Mouse (Mus musculus): ENCODE measurements at regions not wholly inside any gene's neighbourhood (a gene's known extent, or its start where the extent isn't known, plus 50 kb on each side); places are given as distances from the start of the nearest gene placed in this dataset.

DNA sequence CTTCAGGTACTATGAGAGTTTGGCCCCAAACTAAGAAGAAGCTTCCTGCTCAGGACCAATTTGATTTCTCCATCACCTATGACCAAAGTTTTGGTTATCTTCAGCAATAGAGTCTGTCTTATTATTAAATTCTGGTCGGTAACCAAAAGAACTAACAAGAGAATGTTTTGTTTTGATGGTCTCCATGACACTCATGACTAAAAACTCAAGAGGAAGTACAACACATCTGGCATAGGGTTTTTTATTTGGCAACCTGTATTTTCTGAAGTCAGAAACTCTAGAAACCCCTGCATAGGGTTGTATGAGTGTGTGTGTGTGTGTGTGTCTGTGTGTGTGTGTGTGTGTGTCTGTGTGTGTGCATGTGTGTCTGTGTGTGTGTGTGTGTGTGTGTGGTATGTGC, 310.5 kb downstream of the Ptprc start:
- DNase-seq (ENCODE audit: low spot score) = no peak
- Histone ChIP-seq H3K4me2 (replicated peaks; ENCODE audit: low read depth, low read length) (no peak overlapping the region), H3K4me3 (ENCODE audit: low read depth, low read length) (no peak overlapping the region), H3K36me3 (ENCODE audit: control insufficient read depth, insufficient read depth, low read length) (no peaks in the 10 kb centered on the region), H3K4me1 (replicated peaks; ENCODE audit: control insufficient read depth, insufficient read depth, low read length) (no peaks in the 10 kb centered on the region), H3K27me3 (ENCODE audit: control insufficient read depth, insufficient read depth, low read length) (no peaks in the 10 kb centered on the region), H3K9me3 (ENCODE audit: control insufficient read depth, low read length) (no peaks in the 10 kb centered on the region), H3K27ac (ENCODE audit: low read depth, low read length) (no peak overlapping the region), H3K9ac (ENCODE audit: low read depth, low read length) (no peak overlapping the region)
- WGBS = 80% methylated on average over 1 of the region's 1 CpGs
- no peak for ATAC-seq (ENCODE audit: low FRiP score)

DNA sequence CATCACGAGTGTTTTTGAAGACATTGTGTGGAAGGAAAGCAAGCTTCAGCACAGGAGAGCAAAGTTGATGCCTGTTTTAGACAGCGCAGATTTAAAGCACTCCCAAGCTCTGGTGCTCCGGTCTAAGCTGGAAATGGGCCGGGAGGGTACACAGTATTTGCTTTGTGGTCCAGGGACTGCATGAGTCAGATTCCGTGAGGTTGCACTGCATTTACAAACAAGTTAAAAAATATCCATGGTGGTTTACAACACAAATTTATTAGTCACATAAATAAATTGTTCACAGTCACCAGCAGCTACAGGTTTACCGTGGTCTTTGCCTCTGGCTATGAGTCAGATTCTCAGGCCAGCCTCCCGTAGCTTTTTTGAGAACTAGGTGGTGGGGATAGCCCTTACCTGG, 312.0 kb downstream of the Ptprc start:
- Histone ChIP-seq H3K9ac (ENCODE audit: low read depth, low read length) (no peak overlapping the region), H3K9me3 (ENCODE audit: control insufficient read depth, low read length) (no peaks in the 10 kb centered on the region), H3K4me1 (replicated peaks; ENCODE audit: control insufficient read depth, insufficient read depth, low read length) (no peaks in the 10 kb centered on the region), H3K4me2 (replicated peaks; ENCODE audit: low read depth, low read length) (no peak overlapping the region), H3K27me3 (ENCODE audit: control insufficient read depth, insufficient read depth, low read length) (no peaks in the 10 kb centered on the region), H3K36me3 (ENCODE audit: control insufficient read depth, insufficient read depth, low read length) (no peaks in the 10 kb centered on the region), H3K27ac (ENCODE audit: low read depth, low read length) (no peak overlapping the region), H3K4me3 (ENCODE audit: low read depth, low read length) (no peak overlapping the region)
- 92% methylated on average over 7 of the region's 7 CpGs for WGBS
- no peak for ATAC-seq (ENCODE audit: low FRiP score)
- DNase-seq (ENCODE audit: low spot score) = no peak

DNA sequence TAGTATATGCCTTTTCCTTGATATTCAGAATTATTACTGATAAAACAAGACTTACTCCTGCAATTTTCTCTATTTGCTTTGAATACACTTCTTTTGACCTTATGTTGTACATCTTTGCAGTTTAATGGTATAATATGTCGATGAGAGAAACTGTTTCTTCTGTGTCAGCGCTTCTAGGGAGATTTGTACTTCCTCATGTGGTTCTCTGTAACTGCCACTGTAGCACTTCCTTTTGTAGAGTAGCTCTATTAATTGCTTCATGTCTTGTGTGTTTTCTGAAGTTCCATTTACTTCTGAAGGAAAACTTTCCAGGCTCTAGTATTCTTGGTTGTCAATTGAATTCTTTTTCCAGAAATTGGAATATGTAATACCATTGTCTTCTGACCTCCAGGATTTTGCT, 323.2 kb downstream of the Ptprc start:
- Histone ChIP-seq H3K27ac (ENCODE audit: low read depth, low read length) (no peak overlapping the region), H3K9me3 (ENCODE audit: control insufficient read depth, low read length) (no peaks in the 10 kb centered on the region), H3K27me3 (ENCODE audit: control insufficient read depth, insufficient read depth, low read length) (no peaks in the 10 kb centered on the region), H3K4me2 (replicated peaks; ENCODE audit: low read depth, low read length) (no peak overlapping the region), H3K4me3 (ENCODE audit: low read depth, low read length) (no peak overlapping the region), H3K36me3 (ENCODE audit: control insufficient read depth, insufficient read depth, low read length) (no peaks in the 10 kb centered on the region), H3K4me1 (replicated peaks; ENCODE audit: control insufficient read depth, insufficient read depth, low read length) (no peaks in the 10 kb centered on the region), H3K9ac (ENCODE audit: low read depth, low read length) (no peak overlapping the region)
- WGBS = 89% methylated on average over 2 of the region's 2 CpGs
- ATAC-seq (ENCODE audit: low FRiP score) (no peak), DNase-seq (ENCODE audit: low spot score) (no peak)

DNA sequence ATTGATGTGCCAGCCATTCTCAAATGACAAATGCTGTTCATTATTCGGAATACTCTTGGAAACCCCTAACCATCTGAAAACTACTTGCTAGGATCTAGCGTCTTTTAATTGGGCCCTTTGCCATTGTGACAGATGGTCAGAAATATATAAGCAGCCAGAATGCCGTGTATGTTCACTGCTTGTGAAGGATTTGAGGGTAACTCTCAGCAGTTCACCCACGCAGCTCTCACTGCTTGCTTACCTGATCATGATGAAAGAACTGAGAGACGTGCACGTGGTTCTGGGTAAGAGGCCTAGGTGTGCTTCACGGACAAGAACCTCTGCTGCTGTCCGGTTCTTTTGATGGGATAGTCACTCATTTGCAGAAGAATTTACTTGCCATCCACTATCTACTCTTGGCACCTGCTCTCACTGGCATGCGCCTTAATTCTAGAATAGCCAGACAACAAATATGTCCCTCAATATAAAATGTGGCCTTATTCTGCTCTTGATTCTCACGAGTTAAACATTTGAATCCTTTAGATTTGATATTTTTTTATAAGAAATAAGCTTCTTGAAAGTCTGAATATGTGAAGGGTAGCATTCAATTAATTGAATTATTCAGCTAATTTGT, 328.1 kb downstream of the Ptprc start:
- no peak overlapping the region for H3K9ac ChIP-seq (ENCODE audit: low read depth, low read length)
- no peak for DNase-seq (ENCODE audit: low spot score)
- no peak overlapping the region for H3K4me2 ChIP-seq (replicated peaks; ENCODE audit: low read depth, low read length)
- WGBS = 87% methylated on average over 10 of the region's 10 CpGs
- no peaks in the 10 kb centered on the region for H3K36me3 ChIP-seq (ENCODE audit: control insufficient read depth, insufficient read depth, low read length)
- no peak overlapping the region for H3K4me3 ChIP-seq (ENCODE audit: low read depth, low read length)
- H3K4me1 ChIP-seq (replicated peaks; ENCODE audit: control insufficient read depth, insufficient read depth, low read length) = no peaks in the 10 kb centered on the region
- H3K9me3 ChIP-seq (ENCODE audit: control insufficient read depth, low read length) = no peaks in the 10 kb centered on the region
- no peaks in the 10 kb centered on the region for H3K27me3 ChIP-seq (ENCODE audit: control insufficient read depth, insufficient read depth, low read length)
- ATAC-seq (ENCODE audit: low FRiP score) = no peak
- H3K27ac ChIP-seq (ENCODE audit: low read depth, low read length) = no peak overlapping the region

DNA sequence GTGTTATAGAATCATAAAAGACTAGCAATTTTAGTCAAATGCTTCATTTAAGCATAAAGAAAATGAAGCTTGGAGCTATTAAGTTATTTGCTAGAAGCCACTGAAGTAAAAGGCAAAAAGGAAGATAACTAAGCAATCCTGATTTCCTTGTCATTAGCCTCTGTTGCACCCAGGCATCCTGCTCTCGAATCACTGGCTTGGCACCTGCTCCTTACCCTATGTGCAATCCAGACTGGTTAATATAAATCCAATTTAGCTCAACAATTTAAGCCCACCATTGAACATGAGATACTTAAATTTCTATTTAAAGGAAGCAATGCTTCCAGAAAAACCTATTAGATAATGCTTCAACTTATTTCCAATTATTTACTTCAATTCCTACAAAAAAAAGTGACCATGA, 328.7 kb downstream of the Ptprc start:
- H3K4me1 ChIP-seq (replicated peaks; ENCODE audit: control insufficient read depth, insufficient read depth, low read length) = no peaks in the 10 kb centered on the region
- no peak overlapping the region for H3K4me2 ChIP-seq (replicated peaks; ENCODE audit: low read depth, low read length)
- no peak overlapping the region for H3K9ac ChIP-seq (ENCODE audit: low read depth, low read length)
- H3K36me3 ChIP-seq (ENCODE audit: control insufficient read depth, insufficient read depth, low read length) = no peaks in the 10 kb centered on the region
- no peaks in the 10 kb centered on the region for H3K9me3 ChIP-seq (ENCODE audit: control insufficient read depth, low read length)
- 89% methylated on average over 1 of the region's 1 CpGs for WGBS
- DNase-seq (ENCODE audit: low spot score) (no peak), ATAC-seq (ENCODE audit: low FRiP score) (no peak)
- H3K4me3 ChIP-seq (ENCODE audit: low read depth, low read length) = no peak overlapping the region
- H3K27me3 ChIP-seq (ENCODE audit: control insufficient read depth, insufficient read depth, low read length) = no peaks in the 10 kb centered on the region
- H3K27ac ChIP-seq (ENCODE audit: low read depth, low read length) = no peak overlapping the region

DNA sequence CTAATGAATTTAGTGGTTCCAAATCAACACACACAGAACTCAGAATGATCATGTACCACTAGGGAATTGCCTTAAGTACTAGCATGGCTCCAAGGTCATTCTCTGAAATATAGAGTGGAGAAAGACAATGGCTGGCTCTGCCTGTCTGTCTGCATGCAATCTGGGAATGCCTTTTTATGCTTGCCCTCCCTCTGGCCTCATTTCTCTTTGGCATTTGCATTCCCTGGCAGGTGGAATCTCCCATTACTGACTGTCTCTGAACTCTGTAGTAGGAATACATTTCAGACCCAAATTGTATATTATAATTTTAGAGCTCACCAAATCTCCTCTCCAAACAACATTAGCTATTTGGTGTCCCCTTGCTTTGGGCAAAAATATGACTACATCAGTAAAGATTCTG, 335.0 kb downstream of the Ptprc start:
- H3K4me2 ChIP-seq (replicated peaks; ENCODE audit: low read depth, low read length) = no peak overlapping the region
- H3K27ac ChIP-seq (ENCODE audit: low read depth, low read length) = no peak overlapping the region
- 0 out of 2 replicates have a peak, but pooled peaks cover 2% of the 10 kb centered on the region for H3K4me1 ChIP-seq (replicated peaks; ENCODE audit: control insufficient read depth, insufficient read depth, low read length)
- H3K27me3 ChIP-seq (ENCODE audit: control insufficient read depth, insufficient read depth, low read length) = no peaks in the 10 kb centered on the region
- H3K9me3 ChIP-seq (ENCODE audit: control insufficient read depth, low read length) = no peaks in the 10 kb centered on the region
- H3K9ac ChIP-seq (ENCODE audit: low read depth, low read length) = no peak overlapping the region
- H3K4me3 ChIP-seq (ENCODE audit: low read depth, low read length) = no peak overlapping the region
- ATAC-seq (ENCODE audit: low FRiP score) (no peak), DNase-seq (ENCODE audit: low spot score) (no peak)
- H3K36me3 ChIP-seq (ENCODE audit: control insufficient read depth, insufficient read depth, low read length) = no peaks in the 10 kb centered on the region

- WGBS = 57% methylated on average over 5 of the region's 5 CpGs
- Histone ChIP-seq H3K4me1 (replicated peaks; ENCODE audit: control insufficient read depth, insufficient read depth, low read length) (0 out of 2 replicates have a peak, but pooled peaks cover 2% of the 10 kb centered on the region), H3K4me3 (ENCODE audit: low read depth, low read length) (no peak overlapping the region), H3K27me3 (ENCODE audit: control insufficient read depth, insufficient read depth, low read length) (no peaks in the 10 kb centered on the region), H3K9me3 (ENCODE audit: control insufficient read depth, low read length) (no peaks in the 10 kb centered on the region), H3K4me2 (replicated peaks; ENCODE audit: low read depth, low read length) (no peak overlapping the region), H3K36me3 (ENCODE audit: control insufficient read depth, insufficient read depth, low read length) (no peaks in the 10 kb centered on the region), H3K9ac (ENCODE audit: low read depth, low read length) (no peak overlapping the region), H3K27ac (ENCODE audit: low read depth, low read length) (no peak overlapping the region)
- no peak for DNase-seq (ENCODE audit: low spot score)
- ATAC-seq (ENCODE audit: low FRiP score) = no peak
Measured at GRCm38 (mm10) chr1:137839703-137840102, 335.8 kb downstream of the Ptprc start.

DNA sequence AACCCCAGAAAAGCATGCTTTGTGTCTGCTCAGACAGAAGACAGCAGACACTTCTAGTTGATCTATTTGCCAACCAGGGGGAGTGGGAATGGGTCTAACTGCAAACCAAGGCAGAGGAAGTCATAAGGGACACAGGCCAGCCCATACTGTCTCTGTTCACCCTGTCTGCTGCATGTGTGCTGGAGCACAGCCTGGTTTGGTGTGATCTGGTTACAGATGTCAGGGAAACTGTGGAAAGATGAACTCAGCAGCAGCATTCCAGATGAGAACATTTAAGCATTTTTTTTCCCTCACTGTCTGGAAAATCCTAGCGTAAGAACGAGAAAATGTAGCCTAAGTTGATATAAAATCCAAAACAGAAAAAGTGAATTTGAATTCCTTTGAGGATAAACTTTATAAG, 336.2 kb downstream of the Ptprc start:
- Histone ChIP-seq H3K27ac (ENCODE audit: low read depth, low read length) (no peak overlapping the region), H3K4me2 (replicated peaks; ENCODE audit: low read depth, low read length) (no peak overlapping the region), H3K9me3 (ENCODE audit: control insufficient read depth, low read length) (no peaks in the 10 kb centered on the region), H3K36me3 (ENCODE audit: control insufficient read depth, insufficient read depth, low read length) (no peaks in the 10 kb centered on the region), H3K4me1 (replicated peaks; ENCODE audit: control insufficient read depth, insufficient read depth, low read length) (0 out of 2 replicates have a peak, but pooled peaks cover 2% of the 10 kb centered on the region), H3K4me3 (ENCODE audit: low read depth, low read length) (no peak overlapping the region), H3K27me3 (ENCODE audit: control insufficient read depth, insufficient read depth, low read length) (no peaks in the 10 kb centered on the region), H3K9ac (ENCODE audit: low read depth, low read length) (no peak overlapping the region)
- WGBS = 76% methylated on average over 2 of the region's 2 CpGs
- ATAC-seq (ENCODE audit: low FRiP score) = no peak
- DNase-seq (ENCODE audit: low spot score) = no peak

- H3K9me3 ChIP-seq (ENCODE audit: control insufficient read depth, low read length) = no peaks in the 10 kb centered on the region
- ATAC-seq (ENCODE audit: low FRiP score) (no peak), DNase-seq (ENCODE audit: low spot score) (no peak)
- 63% methylated on average over 8 of the region's 8 CpGs for WGBS
- 0 out of 2 replicates have a peak, but pooled peaks cover 2% of the 10 kb centered on the region for H3K4me1 ChIP-seq (replicated peaks; ENCODE audit: control insufficient read depth, insufficient read depth, low read length)
- H3K9ac ChIP-seq (ENCODE audit: low read depth, low read length) = no peak overlapping the region
- H3K36me3 ChIP-seq (ENCODE audit: control insufficient read depth, insufficient read depth, low read length) = no peaks in the 10 kb centered on the region
- no peak overlapping the region for H3K4me2 ChIP-seq (replicated peaks; ENCODE audit: low read depth, low read length)
- no peaks in the 10 kb centered on the region for H3K27me3 ChIP-seq (ENCODE audit: control insufficient read depth, insufficient read depth, low read length)
- H3K27ac ChIP-seq (ENCODE audit: low read depth, low read length) = no peak overlapping the region
- H3K4me3 ChIP-seq (ENCODE audit: low read depth, low read length) = no peak overlapping the region
Measured at GRCm38 (mm10) chr1:137838357-137838756, 337.2 kb downstream of the Ptprc start.

Data from hindbrain, embryonic 11.5 days (tissue).